Mouse (Mus musculus) embryonic facial prominence, embryonic 11.5 days (tissue): ENCODE measurements at regions not wholly inside any gene's neighbourhood (a gene's known extent, or its start where the extent isn't known, plus 50 kb on each side); places are given as distances from the start of the nearest gene placed in this dataset.

Experiments
- ATAC-seq: fragments of 200-750 bp; cut with Nextera tagmentation; replicated peaks from 2 replicates; pipeline ENCODE4 v1.8.0; 2017; ENCODE audit warnings: low read depth; ENCODE audit not compliant: insufficient number of reproducible peaks, low FRiP score, low TSS enrichment
- DNase-seq: peaks from one replicate; pipeline ENCODE4 v3.0.0-alpha.2; 2015; ENCODE audit warnings: low spot score
- H3K27ac ChIP-seq: fragments of 300-500 bp; sonication (generic); replicated peaks from 2 replicates; pipeline ENCODE4 v1.5.1; 2014; ENCODE audit warnings: mild to moderate bottlenecking, low read depth, low read length, control low read depth
- H3K27me3 ChIP-seq: fragments of 300-500 bp; sonication (generic); 2 replicates; pipeline ENCODE4 v1.6.1; 2014; ENCODE audit warnings: mild to moderate bottlenecking, low read length, moderate library complexity, mixed read lengths; ENCODE audit not compliant: control insufficient read depth, insufficient read depth
- H3K36me3 ChIP-seq: fragments of 300-500 bp; sonication (generic); replicated peaks from 2 replicates; pipeline ENCODE4 v1.6.1; 2014; ENCODE audit warnings: low read depth, mild to moderate bottlenecking, low read length, moderate library complexity, mixed read lengths; ENCODE audit not compliant: control insufficient read depth, insufficient read depth
- H3K4me1 ChIP-seq: fragments of 300-500 bp; sonication (generic); 2 replicates; pipeline ENCODE4 v1.6.1; 2014; ENCODE audit warnings: low read length, mixed read lengths; ENCODE audit not compliant: control insufficient read depth, insufficient read depth
- H3K4me2 ChIP-seq: fragments of 300-500 bp; sonication (generic); 2 replicates; pipeline ENCODE4 v1.6.1; 2014; ENCODE audit warnings: low read depth, mild to moderate bottlenecking, control low read depth, low read length, moderate library complexity
- H3K4me3 ChIP-seq: fragments of 300-500 bp; sonication (generic); 2 replicates; pipeline ENCODE4 v1.5.1; 2014; ENCODE audit warnings: low read depth, low read length, control low read depth
- H3K9ac ChIP-seq: fragments of 300-500 bp; sonication (generic); replicated peaks from 2 replicates; pipeline ENCODE4 v1.6.1; 2014; ENCODE audit warnings: mild to moderate bottlenecking, control low read depth, low read length
- H3K9me3 ChIP-seq: fragments of 300-500 bp; sonication (generic); replicated peaks from 2 replicates; pipeline ENCODE4 v1.6.1; 2016; ENCODE audit warnings: mild to moderate bottlenecking, low read length, inconsistent platforms, mixed read lengths; ENCODE audit not compliant: control insufficient read depth
- WGBS: fragments of 180-500 bp; shearing (Covaris S2); extraction: QIAGEN DNeasy Blood & Tissue Kit; methylation state at CpG from one replicate; pipeline ENCODE4 v1.1.7; 2014; 5-methylcytosine and 5-hydroxymethylcytosine counted together

- 76% methylated on average over 4 of the region's 4 CpGs for WGBS
- DNase-seq: no peak
- Histone ChIP-seq H3K4me1 (no peaks in the 10 kb centered on the region), H3K36me3 (no peaks in the 10 kb centered on the region), H3K27ac (no peak overlapping the region), H3K27me3 (no peaks in the 10 kb centered on the region), H3K4me2 (no peak overlapping the region), H3K9me3 (no peaks in the 10 kb centered on the region), H3K4me3 (no peak overlapping the region), H3K9ac (no peak overlapping the region)
- no peak for ATAC-seq
Observed at GRCm38 (mm10) chr5:99111755-99112154, 74.6 kb upstream of the Prkg2 start.

GRCm38 (mm10) chr5:99111235-99111634 lies 74.1 kb upstream of the Prkg2 start:
- ATAC-seq (no peak), DNase-seq (no peak)
- WGBS: 48% methylated on average over 4 of the region's 4 CpGs

GRCm38 (mm10) chr5:99099727-99100116 lies 62.6 kb upstream of the Prkg2 start:
- H3K27me3 ChIP-seq: no peaks in the 10 kb centered on the region
- 89% methylated on average over 6 of the region's 6 CpGs for WGBS
- H3K9me3 ChIP-seq: no peaks in the 10 kb centered on the region
- no peaks in the 10 kb centered on the region for H3K4me1 ChIP-seq
- H3K4me3 ChIP-seq: no peak overlapping the region
- no peak overlapping the region for H3K9ac ChIP-seq
- H3K36me3 ChIP-seq: no peaks in the 10 kb centered on the region
- no peak overlapping the region for H3K4me2 ChIP-seq
- ATAC-seq: no peak
- no peak overlapping the region for H3K27ac ChIP-seq
- DNase-seq: no peak

More at GRCm38 (mm10) chr5:99111235-99111634, 74.1 kb upstream of the Prkg2 start:
- no peak overlapping the region for H3K4me2 ChIP-seq
- no peak overlapping the region for H3K27ac ChIP-seq
- no peak overlapping the region for H3K4me3 ChIP-seq
- H3K4me1 ChIP-seq: no peaks in the 10 kb centered on the region
- H3K36me3 ChIP-seq: no peaks in the 10 kb centered on the region
- H3K27me3 ChIP-seq: no peaks in the 10 kb centered on the region
- H3K9me3 ChIP-seq: no peaks in the 10 kb centered on the region
- H3K9ac ChIP-seq: no peak overlapping the region

- H3K4me3 ChIP-seq: no peak overlapping the region
- no peak overlapping the region for H3K4me2 ChIP-seq
- no peak overlapping the region for H3K9ac ChIP-seq
- 90% methylated on average over 7 of the region's 7 CpGs for WGBS
- no peaks in the 10 kb centered on the region for H3K36me3 ChIP-seq
- H3K27ac ChIP-seq: no peak overlapping the region
- ATAC-seq (no peak), DNase-seq (no peak)
- no peaks in the 10 kb centered on the region for H3K27me3 ChIP-seq
- H3K4me1 ChIP-seq: no peaks in the 10 kb centered on the region
- no peaks in the 10 kb centered on the region for H3K9me3 ChIP-seq
Observed at GRCm38 (mm10) chr5:99099014-99099726, 62.0 kb upstream of the Prkg2 start.
